Comparison of ENCODE assay signal across 22 mouse cellular contexts in the genomic region with DNA sequence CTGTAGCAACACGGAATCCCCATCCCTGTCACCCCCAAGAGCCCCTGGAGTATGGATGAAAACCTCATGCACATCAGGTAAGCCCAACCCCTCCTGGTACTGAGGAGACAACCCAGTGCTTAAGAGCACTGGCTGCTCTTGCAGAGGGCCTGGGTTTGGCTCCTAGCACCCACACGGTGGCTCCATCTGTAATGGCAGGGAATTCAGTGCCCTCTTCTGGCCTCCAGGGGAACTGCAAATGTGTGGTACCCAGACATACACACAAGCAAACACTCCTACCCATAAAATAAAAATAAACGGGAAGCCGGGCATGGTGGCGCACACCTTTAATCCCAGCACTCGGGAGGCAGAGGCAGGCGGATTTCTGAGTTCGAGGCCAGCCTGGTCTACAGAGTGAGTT. TPM values are rescaled to one million over a fixed set of nuclear protein-coding genes. Genes with fewer than 3 reads are reported as not detected.
DNase-seq lines count a peak whose midpoint lies in the region; ATAC-seq and TF ChIP-seq lines count a peak whose summit lies in the region.
"Had no signal": no experiment of that assay in that cellular context is flagged by ENCODE, and none has a peak within 500 bp of the region (broad histone marks: within the 10 kb centered on the region; RNA-seq: fewer than 3 reads in every experiment).

No protein-coding gene starts in this region.

- no peak for TF ChIP-seq EP300 in stomach, postnatal 0 days (optimal IDR thresholded peaks at IDR 0.05)

- no peak overlapping the region for H3K27ac ChIP-seq in kidney, adult 2 months (ENCODE audit: insufficient read depth, low read depth, low read length)
- H3K27ac ChIP-seq in lung, embryonic 14.5 days (ENCODE audit: low read depth): no peak overlapping the region
- no peak overlapping the region for H3K27ac ChIP-seq in stomach, postnatal 0 days (replicated peaks)
- H3K27ac ChIP-seq in forebrain, embryonic 12.5 days: no peak overlapping the region
- H3K27ac ChIP-seq: forebrain, embryonic 10.5 days; heart, embryonic 10.5 days; hindbrain, embryonic 13.5 days; liver, embryonic 13.5 days; macrophage; midbrain, embryonic 12.5 days; neural tube, embryonic 15.5 days had no signal

- 85% methylated on average over 8 of the region's 8 CpGs for WGBS in kidney, adult 2 months
- WGBS in lung, embryonic 14.5 days: 89% methylated on average over 8 of the region's 8 CpGs
- 95% methylated on average over 8 of the region's 8 CpGs for WGBS in stomach, postnatal 0 days
- 95% methylated on average over 8 of the region's 8 CpGs for WGBS in forebrain, embryonic 12.5 days

- no peak for ATAC-seq in lung, embryonic 14.5 days (ENCODE audit: insufficient read depth)
- no peak for ATAC-seq in stomach, postnatal 0 days (ENCODE audit: low FRiP score, low TSS enrichment)
- no peak for ATAC-seq in forebrain, embryonic 12.5 days (ENCODE audit: low FRiP score)

- no peak overlapping the region for H3K4me2 ChIP-seq in lung, embryonic 14.5 days
- H3K4me2 ChIP-seq in stomach, postnatal 0 days (replicated peaks; ENCODE audit: low read depth): no peak overlapping the region
- H3K4me2 ChIP-seq in forebrain, embryonic 12.5 days: no peak overlapping the region
- H3K4me2 ChIP-seq: hindbrain, embryonic 13.5 days; liver, embryonic 13.5 days; midbrain, embryonic 12.5 days; neural tube, embryonic 15.5 days had no signal

- no peak for TF ChIP-seq POLR2A in kidney, adult 2 months (IDR thresholded peaks at IDR 0.05; ENCODE audit: low read depth, low read length)

- no peaks in the 10 kb centered on the region for H3K4me1 ChIP-seq in kidney, adult 2 months (ENCODE audit: control insufficient read depth, insufficient read depth, low read length)
- no peaks in the 10 kb centered on the region for H3K4me1 ChIP-seq in lung, embryonic 14.5 days (ENCODE audit: insufficient read depth)
- H3K4me1 ChIP-seq in stomach, postnatal 0 days (replicated peaks; ENCODE audit: control insufficient read depth, insufficient read depth): no peaks in the 10 kb centered on the region
- peaks cover 60% of the 10 kb centered on the region for H3K4me1 ChIP-seq in forebrain, embryonic 12.5 days
- H3K4me1 ChIP-seq: liver, embryonic 13.5 days had no signal

- no peaks in the 10 kb centered on the region for H3K9me3 ChIP-seq in lung, embryonic 14.5 days (ENCODE audit: low read depth, low read length)
- H3K9me3 ChIP-seq in stomach, postnatal 0 days (ENCODE audit: control insufficient read depth, low read length): no peaks in the 10 kb centered on the region
- no peaks in the 10 kb centered on the region for H3K9me3 ChIP-seq in forebrain, embryonic 12.5 days
- H3K9me3 ChIP-seq: forebrain, embryonic 10.5 days; heart, embryonic 10.5 days; hindbrain, embryonic 13.5 days; liver, embryonic 13.5 days; neural tube, embryonic 15.5 days had no signal

- no peak for DNase-seq in kidney, adult 2 months
- no peak for DNase-seq in kidney, postnatal 25 days
- no peak for DNase-seq in lung, embryonic 14.5 days
- DNase-seq in lung, postnatal 10 days: no peak
- peak; percentile 80 for DNase-seq in ES-CJ7 (ENCODE audit: low read depth, low spot score)
- no peak for DNase-seq in stomach, postnatal 0 days (ENCODE audit: low spot score)
- DNase-seq: cerebellum, postnatal 10 days; gastrocnemius, postnatal 25 days; heart, postnatal 10 days; kidney, adult 18-20 months; kidney, postnatal 36 days; liver, embryonic 13.5 days; retina, postnatal 1 day; right cerebral cortex, postnatal 4 days; thymus, adult 2 months had no signal

- peaks cover 12% of the 10 kb centered on the region for H3K36me3 ChIP-seq in kidney, adult 2 months (ENCODE audit: control insufficient read depth, insufficient read depth, low read length)
- no peaks in the 10 kb centered on the region for H3K36me3 ChIP-seq in lung, embryonic 14.5 days (ENCODE audit: insufficient read depth)
- no peaks in the 10 kb centered on the region for H3K36me3 ChIP-seq in stomach, postnatal 0 days (ENCODE audit: control insufficient read depth, insufficient read depth, low read length)
- no peaks in the 10 kb centered on the region for H3K36me3 ChIP-seq in forebrain, embryonic 12.5 days (replicated peaks)
- H3K36me3 ChIP-seq: forebrain, embryonic 10.5 days; heart, embryonic 10.5 days; hindbrain, embryonic 13.5 days; midbrain, embryonic 12.5 days; neural tube, embryonic 15.5 days had no signal

- no peak overlapping the region for H3K4me3 ChIP-seq in kidney, adult 2 months (ENCODE audit: insufficient read depth, low read depth, low read length)
- no peak overlapping the region for H3K4me3 ChIP-seq in lung, embryonic 14.5 days (ENCODE audit: low read depth, low read length)
- H3K4me3 ChIP-seq in stomach, postnatal 0 days (ENCODE audit: low read depth, low read length): no peak overlapping the region
- no peak overlapping the region for H3K4me3 ChIP-seq in forebrain, embryonic 12.5 days (replicated peaks)
- H3K4me3 ChIP-seq: forebrain, embryonic 10.5 days; heart, embryonic 10.5 days; hindbrain, embryonic 13.5 days; liver, embryonic 13.5 days; midbrain, embryonic 12.5 days; neural tube, embryonic 15.5 days had no signal

- no peaks in the 10 kb centered on the region for H3K27me3 ChIP-seq in kidney, adult 2 months (replicated peaks; ENCODE audit: control insufficient read depth, insufficient read depth, low read length)
- H3K27me3 ChIP-seq in lung, embryonic 14.5 days (ENCODE audit: insufficient read depth, low read length): no peaks in the 10 kb centered on the region
- no peaks in the 10 kb centered on the region for H3K27me3 ChIP-seq in stomach, postnatal 0 days (ENCODE audit: control insufficient read depth, insufficient read depth, low read length)
- H3K27me3 ChIP-seq in forebrain, embryonic 12.5 days: peaks cover 100% of the 10 kb centered on the region
- H3K27me3 ChIP-seq: liver, embryonic 13.5 days had no signal

- no peak overlapping the region for H3K9ac ChIP-seq in lung, embryonic 14.5 days
- no peak overlapping the region for H3K9ac ChIP-seq in stomach, postnatal 0 days (ENCODE audit: low read length)
- no peak overlapping the region for H3K9ac ChIP-seq in forebrain, embryonic 12.5 days
- H3K9ac ChIP-seq: liver, embryonic 13.5 days; midbrain, embryonic 12.5 days; neural tube, embryonic 15.5 days had no signal

- peak; percentile 39 for TF ChIP-seq CTCF in kidney, adult 2 months (conservative IDR thresholded peaks at IDR 0.05; ENCODE audit: insufficient read depth, insufficient read length, low read depth, low read length)
- TF ChIP-seq CTCF in lung, embryonic 14.5 days (IDR thresholded peaks at IDR 0.05; ENCODE audit: low read depth): peak; percentile 33; the same call in 1 of the 2 replicates
- peak; percentile 35 for TF ChIP-seq CTCF in stomach, postnatal 0 days (IDR thresholded peaks at IDR 0.05; ENCODE audit: low read depth)

RNA-seq across cellular contexts. Expression of a gene that starts 22.3 kb away (rescaled TPM):
- polyA plus RNA-seq in kidney, adult 2 months (2012; rRNA removed): 2,247 and 2,656 TPM in 2 replicates
- polyA plus RNA-seq in lung, embryonic 14.5 days (2014; fragmentation: Nextera tagmentation; extraction: Ambion mirVana): 9.1 and 9.5 TPM in 2 replicates
- polyA plus RNA-seq in stomach, postnatal 0 days (2015; fragmentation: Nextera tagmentation; extraction: Ambion mirVana): 34.3 and 35.4 TPM in 2 replicates
- 4.0 and 4.9 TPM in 2 replicates for polyA plus RNA-seq in forebrain, embryonic 12.5 days (2016; fragmentation: Nextera tagmentation; extraction: Ambion mirVana)

Comparison
In these comparisons a context has a peak if more than half of its experiments do, and no peak if none do; other contexts are left out.
1. RNA of a gene that starts 22.3 kb away (polyA plus RNA-seq): 2,247 to 2,656 TPM in kidney, adult 2 months; 34.3 to 35.4 TPM in stomach, postnatal 0 days, 9.1 to 9.5 TPM in lung, embryonic 14.5 days and 4.0 to 4.9 TPM in forebrain, embryonic 12.5 days; every median in the first group is over 10 times any median in the second.
2. Peak in every context shown above with its lines, with median percentiles within 50 percentile points of each other: CTCF ChIP-seq.